Mouse (Mus musculus): ENCODE data around the gene Siah1b.

DNA sequence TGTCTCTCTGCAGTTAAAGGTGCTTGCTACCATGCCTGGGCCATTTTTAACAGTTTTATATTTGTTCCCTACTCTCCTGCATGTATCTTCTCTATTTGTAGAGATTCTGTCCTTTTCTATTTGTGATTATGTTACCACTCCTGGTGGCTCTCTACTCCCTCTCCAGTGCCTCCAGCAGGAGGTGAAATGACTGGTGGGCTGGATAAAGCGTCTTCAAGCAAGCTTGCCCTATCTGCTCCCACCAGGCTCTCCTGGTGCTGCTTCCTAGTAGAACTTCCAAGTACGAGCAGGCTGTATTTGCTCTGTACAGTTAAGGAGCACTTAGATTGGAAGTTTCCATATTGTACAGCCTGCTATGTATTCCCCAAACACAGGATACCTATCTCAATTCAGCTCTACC is 19.5 kb upstream of the Siah1b start:
- TF ChIP-seq POLR2A (IDR thresholded peaks at IDR 0.05; ENCODE audit: low read depth, low read length), result no peak
- no peak for TF ChIP-seq CTCF (IDR thresholded peaks at IDR 0.05; ENCODE audit: extremely low read depth, insufficient read depth, insufficient read length, insufficient replicate concordance)
